Mouse (Mus musculus) spleen, adult 2 months (tissue): ENCODE measurements around the gene Hnrnpa3.

ENCODE experiments used
- CTCF ChIP-seq: fragments of 200-500 bp; IDR thresholded peaks from 2 replicates; pipeline ENCODE4 v1.5.1; 2011; ENCODE audit warnings: mild to moderate bottlenecking, inconsistent platforms; ENCODE audit not compliant: insufficient read depth, insufficient read length, insufficient replicate concordance; ENCODE audit errors: extremely low read depth
- POLR2A ChIP-seq: fragments of 200-500 bp; IDR thresholded peaks from 2 replicates; pipeline ENCODE4 v1.6.1; 2011; ENCODE audit warnings: low read depth, low read length, inconsistent platforms

DNA sequence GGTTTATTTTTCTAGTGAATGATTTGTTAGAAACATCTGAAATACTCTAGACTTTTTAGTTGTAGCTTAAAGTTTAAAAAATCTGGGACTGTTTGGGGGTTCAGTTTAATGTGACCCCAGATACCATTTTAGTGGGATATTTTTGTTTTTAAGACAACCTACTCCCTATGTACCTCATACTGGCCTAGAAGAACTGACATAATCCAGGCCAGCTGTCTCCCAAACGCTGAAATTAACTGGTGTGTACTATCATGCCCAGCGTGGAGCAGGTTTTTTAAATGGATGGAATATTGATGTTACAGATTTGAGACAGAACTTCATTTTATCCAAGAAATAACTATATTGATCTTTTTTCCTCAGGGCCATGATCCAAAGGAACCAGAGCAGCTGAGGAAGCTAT lies 2.0 kb downstream of the Hnrnpa3 start:
- no peak for TF ChIP-seq CTCF
- TF ChIP-seq POLR2A: no peak
